Mouse (Mus musculus) right cerebral cortex, adult 18-20 months (tissue): ENCODE measurements at regions not wholly inside any gene's neighbourhood (a gene's known extent, or its start where the extent isn't known, plus 50 kb on each side); places are given as distances from the start of the nearest gene placed in this dataset.
"Not testable (repeated sequence)": the region's sequence is repeated elsewhere in the genome, so short reads cannot be mapped to it uniquely, and the experiment has no call there.

Experiments
- DNase-seq: peaks from one replicate; pipeline ENCODE4 v3.0.0; 2022; ENCODE audit warnings: mixed read lengths

- DNase-seq, result peak; percentile 8
Measured at GRCm38 (mm10) chr17:54753396-54753994, 454.7 kb upstream of the Slc5a7 start.

- DNase-seq, result peak; percentile 2
Measured at GRCm38 (mm10) chr17:54752917-54753316, 454.1 kb upstream of the Slc5a7 start.

DNA sequence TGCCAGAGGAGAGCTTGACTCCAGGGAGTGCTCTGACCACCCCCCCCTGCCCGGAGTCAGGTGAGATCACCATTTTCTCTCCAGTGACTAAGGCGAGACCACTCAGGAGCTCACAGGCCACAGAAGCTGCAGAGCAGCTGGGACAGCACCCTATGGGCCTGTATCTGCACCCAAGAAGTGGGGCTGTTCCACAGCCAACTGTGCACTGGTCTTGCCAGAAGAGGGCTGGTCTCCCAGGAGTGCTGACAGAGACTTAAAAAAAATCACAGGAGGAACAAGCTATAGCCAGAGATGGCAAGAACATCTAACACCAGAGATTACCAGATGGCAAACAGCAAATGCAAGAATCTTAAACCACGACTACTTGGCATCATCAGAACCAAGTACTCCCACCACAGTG, 437.0 kb upstream of the Slc5a7 start:
- DNase-seq, result peak; percentile 5

DNA sequence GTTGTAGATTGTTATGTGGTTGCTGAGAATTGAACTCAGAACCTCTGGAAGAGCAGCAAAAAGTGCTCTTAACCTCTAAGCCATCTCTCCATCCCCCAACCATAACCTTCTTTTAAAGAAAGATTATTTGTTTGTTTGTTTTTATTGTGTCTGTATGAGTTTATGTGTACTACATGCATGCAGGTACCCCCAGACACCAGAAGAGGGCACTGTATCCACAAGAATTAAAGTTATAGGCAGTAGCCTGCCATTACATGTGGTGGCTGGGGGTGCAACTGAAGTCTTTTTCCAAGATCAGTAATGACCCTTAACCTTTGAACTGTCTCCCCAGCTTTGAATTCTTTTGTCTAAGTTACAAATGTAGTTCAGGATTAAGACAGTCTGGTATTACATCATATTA, 428.8 kb upstream of the Slc5a7 start:
- DNase-seq, result no peak

DNA sequence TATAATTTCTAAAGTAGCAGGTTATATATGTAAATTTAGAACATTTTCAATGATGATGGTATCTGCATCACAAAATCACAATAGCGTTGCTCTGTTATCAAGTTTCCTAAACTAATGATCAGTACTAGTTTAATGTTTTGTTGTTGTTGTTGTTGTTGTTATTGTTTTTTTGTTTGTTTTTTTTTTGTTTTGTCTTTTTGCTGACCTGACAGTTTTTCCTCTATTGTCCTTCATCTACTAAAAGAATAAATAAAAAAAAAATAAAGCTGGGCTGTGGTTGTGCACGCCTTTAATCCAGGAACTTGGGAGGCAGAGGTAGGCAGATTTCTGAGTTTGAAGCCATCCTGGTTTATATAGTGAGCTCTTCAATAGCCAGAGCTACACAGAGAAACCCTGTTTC, 427.9 kb upstream of the Slc5a7 start:
- no peak for DNase-seq

- peak; percentile 4 for DNase-seq
Measured at GRCm38 (mm10) chr17:54713026-54713425, 414.2 kb upstream of the Slc5a7 start.

DNA sequence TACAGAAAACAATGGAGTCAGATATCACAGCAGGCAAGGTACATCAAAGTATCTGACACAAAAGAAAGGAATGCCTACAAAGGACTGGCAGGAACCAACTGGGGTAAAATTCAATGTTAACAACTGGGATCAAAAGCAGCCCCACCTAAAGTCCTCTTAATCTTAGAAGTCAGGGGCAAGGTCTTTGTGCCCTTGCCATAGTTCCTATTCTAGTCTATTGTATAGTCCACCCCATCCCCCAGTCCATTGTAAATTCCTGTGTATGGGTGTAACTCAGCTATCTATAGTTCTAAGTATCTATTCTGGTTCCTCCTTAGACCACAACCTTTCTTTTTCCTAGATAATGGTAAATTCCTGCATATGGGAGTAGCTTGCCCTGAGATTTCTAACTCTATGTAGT, 409.0 kb upstream of the Slc5a7 start:
- not testable (repeated sequence) for DNase-seq

- DNase-seq, result no peak
Measured at GRCm38 (mm10) chr17:54701346-54702108, 402.7 kb upstream of the Slc5a7 start.

DNA sequence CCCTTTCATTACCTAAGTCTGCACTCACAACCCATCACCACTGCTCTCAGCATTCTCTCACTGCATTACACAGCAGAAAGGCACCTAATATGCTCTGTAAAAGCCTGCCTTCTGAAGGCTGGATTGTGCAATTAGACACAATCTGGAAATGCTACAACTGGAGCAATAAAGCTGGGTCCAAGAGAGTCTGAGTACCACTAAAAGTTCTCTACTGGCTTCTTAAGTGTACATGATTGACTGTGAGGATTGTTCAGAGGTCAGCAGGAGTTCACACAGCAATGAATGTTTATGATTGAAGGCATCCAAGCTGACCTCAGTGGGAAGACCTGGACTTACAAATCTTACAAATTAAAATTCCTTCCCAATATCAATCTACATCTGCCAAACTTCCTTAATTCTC, 395.8 kb upstream of the Slc5a7 start:
- DNase-seq, result no peak

DNA sequence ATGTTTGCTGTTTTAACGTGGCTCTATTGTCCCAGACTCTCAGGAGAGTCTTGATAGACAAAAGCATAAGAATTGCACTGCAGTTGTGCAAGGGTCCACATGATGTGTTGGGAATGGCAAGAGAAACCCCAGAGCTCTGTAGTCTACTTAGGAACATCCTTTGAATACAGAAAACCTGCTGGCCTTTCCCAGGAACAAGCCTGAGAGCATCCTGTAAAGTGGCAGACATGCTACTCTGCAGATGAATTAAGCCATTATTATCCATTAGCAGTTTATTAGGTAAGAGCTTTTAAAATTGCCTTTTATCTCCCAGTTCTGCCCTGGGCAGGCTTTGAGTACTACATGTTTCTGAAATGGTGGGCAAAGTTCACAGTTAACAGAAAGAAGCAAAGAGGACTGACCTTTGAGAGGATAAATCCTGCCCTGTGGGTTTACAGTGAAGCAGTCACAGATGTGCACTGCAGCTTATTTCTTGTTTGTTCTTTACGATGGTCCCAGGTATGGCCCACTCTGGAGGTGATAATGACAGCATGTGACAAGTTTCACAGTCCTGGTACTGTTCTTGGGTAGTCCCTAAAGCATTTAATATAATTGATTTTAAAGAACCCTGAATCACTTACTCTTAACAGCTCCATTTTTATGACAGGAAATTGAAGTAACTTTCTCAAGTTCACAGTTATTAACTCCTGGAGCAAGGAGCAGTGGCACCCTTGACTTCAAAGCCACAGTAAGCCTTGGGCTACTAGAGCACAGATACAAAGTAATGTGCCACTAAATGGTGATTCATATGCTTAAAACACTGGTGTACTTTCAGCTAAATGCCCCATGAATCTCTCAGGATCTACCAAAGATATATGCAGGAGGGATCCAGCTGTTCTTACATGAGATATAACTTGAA, 386.6 kb upstream of the Slc5a7 start:
- DNase-seq, result no peak

- DNase-seq, result no peak
Measured at GRCm38 (mm10) chr17:54678111-54678510, 379.3 kb upstream of the Slc5a7 start.

- DNase-seq, result peak; percentile 2
Measured at GRCm38 (mm10) chr17:54669499-54669898, 370.7 kb upstream of the Slc5a7 start.

DNA sequence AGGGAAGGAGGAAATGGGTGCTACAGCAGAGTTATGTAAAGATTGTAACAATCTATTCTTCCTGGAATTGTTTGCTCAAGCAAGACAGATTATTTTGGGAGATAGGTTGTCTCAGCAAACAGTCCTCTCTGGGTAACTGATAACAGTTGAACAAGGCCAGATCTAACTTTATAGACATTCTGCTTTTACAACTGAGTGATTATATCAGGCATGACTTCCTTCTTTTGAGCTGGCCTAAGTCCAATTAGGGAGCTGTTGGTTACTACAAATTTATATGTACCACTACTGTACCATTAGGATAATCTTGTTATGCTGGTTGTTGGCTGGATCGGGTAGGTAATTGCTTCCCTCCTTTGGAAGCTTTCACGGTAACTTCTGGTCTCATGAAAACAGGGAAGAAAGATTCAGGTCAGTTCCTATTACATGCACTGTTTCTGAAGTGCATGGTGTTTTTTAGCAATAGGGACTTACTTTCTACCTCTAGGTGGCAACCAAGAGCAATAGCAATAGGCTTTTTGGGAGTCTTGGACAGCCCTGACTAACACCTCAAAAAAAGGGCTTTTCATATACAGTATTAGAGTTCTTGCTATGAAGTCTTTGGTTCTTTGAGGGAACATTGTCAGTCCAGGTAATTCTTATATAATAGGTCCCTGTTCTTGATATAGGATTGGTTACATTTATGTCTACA, 363.9 kb upstream of the Slc5a7 start:
- peak; percentile 2 for DNase-seq

GRCm38 (mm10) chr17:54656553-54656952, 357.7 kb upstream of the Slc5a7 start:
- no peak for DNase-seq
